24 mouse cellular contexts compared by ENCODE assay signal in genomic region chr15:78692505-78692904, GRCm38 (mm10). TPM values are rescaled to one million over a fixed set of nuclear protein-coding genes. Genes with fewer than 3 reads are reported as not detected.
A peak's percentile ranks its signal among the peaks of the same experiment; 100 is the strongest.
DNase-seq lines count a peak whose midpoint lies in the region; ATAC-seq and TF ChIP-seq lines count a peak whose summit lies in the region.
"Had no signal": no experiment of that assay in that cellular context is flagged by ENCODE, and none has a peak within 500 bp of the region (broad histone marks: within the 10 kb centered on the region; RNA-seq: fewer than 3 reads in every experiment).

No protein-coding gene starts in this region.

- TF ChIP-seq CTCF in midbrain, postnatal 0 days (IDR thresholded peaks at IDR 0.05) = no peak
- TF ChIP-seq CTCF in olfactory bulb, adult 2 months (IDR thresholded peaks at IDR 0.05; ENCODE audit: insufficient read depth, low read depth, low read length) = no peak

- H3K9ac ChIP-seq in forebrain, embryonic 16.5 days (replicated peaks; ENCODE audit: low read depth, low read length) = no peak overlapping the region
- 0 out of 2 replicates have a peak overlapping the region, but pooled peaks have one; percentile 31 for H3K9ac ChIP-seq in hindbrain, embryonic 13.5 days
- H3K9ac ChIP-seq in hindbrain, embryonic 11.5 days (ENCODE audit: low read depth, low read length) = no peak overlapping the region
- peak overlapping the region; percentile 29 for H3K9ac ChIP-seq in midbrain, postnatal 0 days (replicated peaks; ENCODE audit: low read length, poor library complexity, severe bottlenecking)
- H3K9ac ChIP-seq in midbrain, embryonic 16.5 days (ENCODE audit: low read depth, low read length) = no peak overlapping the region
- no peak overlapping the region for H3K9ac ChIP-seq in kidney, embryonic 15.5 days
- H3K9ac ChIP-seq: liver, postnatal 0 days; neural tube, embryonic 15.5 days had no signal

- no peak overlapping the region for H3K4me3 ChIP-seq in forebrain, embryonic 10.5 days
- no peak overlapping the region for H3K4me3 ChIP-seq in forebrain, embryonic 16.5 days (replicated peaks; ENCODE audit: low read length)
- H3K4me3 ChIP-seq in hindbrain, embryonic 13.5 days = no peak overlapping the region
- no peak overlapping the region for H3K4me3 ChIP-seq in hindbrain, embryonic 11.5 days (ENCODE audit: low read depth, low read length)
- H3K4me3 ChIP-seq in midbrain, postnatal 0 days (ENCODE audit: low read depth, low read length) = no peak overlapping the region
- no peak overlapping the region for H3K4me3 ChIP-seq in midbrain, embryonic 16.5 days (ENCODE audit: low read depth, low read length)
- no peak overlapping the region for H3K4me3 ChIP-seq in olfactory bulb, adult 2 months (ENCODE audit: insufficient read depth, low read depth, low read length)
- no peak overlapping the region for H3K4me3 ChIP-seq in kidney, embryonic 15.5 days (replicated peaks)
- H3K4me3 ChIP-seq: heart, embryonic 10.5 days; neural tube, embryonic 15.5 days had no signal

- H3K9me3 ChIP-seq in forebrain, embryonic 10.5 days = no peaks in the 10 kb centered on the region
- no peaks in the 10 kb centered on the region for H3K9me3 ChIP-seq in forebrain, embryonic 16.5 days (ENCODE audit: control insufficient read depth, low read length)
- no peaks in the 10 kb centered on the region for H3K9me3 ChIP-seq in hindbrain, embryonic 13.5 days
- H3K9me3 ChIP-seq in hindbrain, embryonic 11.5 days (ENCODE audit: control insufficient read depth, low read length) = no peaks in the 10 kb centered on the region
- no peaks in the 10 kb centered on the region for H3K9me3 ChIP-seq in midbrain, postnatal 0 days (ENCODE audit: low read length)
- no peaks in the 10 kb centered on the region for H3K9me3 ChIP-seq in midbrain, embryonic 16.5 days (replicated peaks; ENCODE audit: control insufficient read depth, low read length, poor library complexity, severe bottlenecking)
- no peaks in the 10 kb centered on the region for H3K9me3 ChIP-seq in kidney, embryonic 15.5 days (replicated peaks)
- H3K9me3 ChIP-seq: heart, embryonic 10.5 days; neural tube, embryonic 15.5 days had no signal

- no peaks in the 10 kb centered on the region for H3K36me3 ChIP-seq in forebrain, embryonic 10.5 days (replicated peaks)
- no peaks in the 10 kb centered on the region for H3K36me3 ChIP-seq in forebrain, embryonic 16.5 days (ENCODE audit: control insufficient read depth, insufficient read depth)
- H3K36me3 ChIP-seq in hindbrain, embryonic 13.5 days = no peaks in the 10 kb centered on the region
- H3K36me3 ChIP-seq in hindbrain, embryonic 11.5 days (ENCODE audit: control insufficient read depth, insufficient read depth, low read length) = no peaks in the 10 kb centered on the region
- no peaks in the 10 kb centered on the region for H3K36me3 ChIP-seq in midbrain, postnatal 0 days (ENCODE audit: insufficient read depth, low read length)
- no peaks in the 10 kb centered on the region for H3K36me3 ChIP-seq in midbrain, embryonic 16.5 days (ENCODE audit: control insufficient read depth, insufficient read depth, low read length)
- H3K36me3 ChIP-seq in kidney, embryonic 15.5 days = no peaks in the 10 kb centered on the region
- H3K36me3 ChIP-seq: heart, embryonic 10.5 days; neural tube, embryonic 15.5 days had no signal

- ATAC-seq in forebrain, embryonic 16.5 days = no peak; the same call in 1 of the 2 replicates
- no peak for ATAC-seq in hindbrain, embryonic 13.5 days (ENCODE audit: low FRiP score)
- no peak for ATAC-seq in hindbrain, embryonic 11.5 days (ENCODE audit: low FRiP score)
- no peak for ATAC-seq in midbrain, postnatal 0 days (ENCODE audit: low FRiP score)
- no peak for ATAC-seq in midbrain, embryonic 16.5 days
- no peak for ATAC-seq in kidney, embryonic 15.5 days (replicated peaks; ENCODE audit: low FRiP score)
- ATAC-seq: inflammation-experienced regulatory T-cells, adult 6 months; liver, postnatal 0 days; lung, postnatal 0 days had no signal

- WGBS in forebrain, embryonic 10.5 days = 68% methylated on average over 8 of the region's 8 CpGs
- 31% methylated on average over 8 of the region's 8 CpGs for WGBS in forebrain, embryonic 16.5 days
- WGBS in hindbrain, embryonic 13.5 days = 63% methylated on average over 8 of the region's 8 CpGs
- WGBS in hindbrain, embryonic 11.5 days = 60% methylated on average over 8 of the region's 8 CpGs
- WGBS in midbrain, postnatal 0 days = 51% methylated on average over 8 of the region's 8 CpGs
- 51% methylated on average over 8 of the region's 8 CpGs for WGBS in midbrain, embryonic 16.5 days
- 27% methylated on average over 8 of the region's 8 CpGs for WGBS in olfactory bulb, adult 2 months
- 57% methylated on average over 8 of the region's 8 CpGs for WGBS in kidney, embryonic 15.5 days

- peaks cover 15% of the 10 kb centered on the region; the same call in 1 of the 2 replicates for H3K4me1 ChIP-seq in forebrain, embryonic 10.5 days
- H3K4me1 ChIP-seq in forebrain, embryonic 16.5 days (replicated peaks; ENCODE audit: control insufficient read depth, insufficient read depth, low read length) = peaks cover 33% of the 10 kb centered on the region
- peaks cover 33% of the 10 kb centered on the region for H3K4me1 ChIP-seq in hindbrain, embryonic 13.5 days (replicated peaks)
- no peaks in the 10 kb centered on the region; the same call in 1 of the 2 replicates for H3K4me1 ChIP-seq in hindbrain, embryonic 11.5 days (replicated peaks; ENCODE audit: control insufficient read depth, insufficient read depth, low read length)
- H3K4me1 ChIP-seq in midbrain, postnatal 0 days (ENCODE audit: insufficient read depth, low read length) = no peaks in the 10 kb centered on the region
- peaks cover 15% of the 10 kb centered on the region for H3K4me1 ChIP-seq in midbrain, embryonic 16.5 days (ENCODE audit: control insufficient read depth, insufficient read depth, low read length)
- peaks cover 71% of the 10 kb centered on the region for H3K4me1 ChIP-seq in olfactory bulb, adult 2 months (ENCODE audit: control insufficient read depth, insufficient read depth, low read length)
- peaks cover 7% of the 10 kb centered on the region for H3K4me1 ChIP-seq in kidney, embryonic 15.5 days

- H3K27ac ChIP-seq in forebrain, embryonic 10.5 days = 0 out of 2 replicates have a peak overlapping the region, but pooled peaks have one; percentile 22
- no peak overlapping the region for H3K27ac ChIP-seq in forebrain, embryonic 16.5 days (ENCODE audit: low read length)
- H3K27ac ChIP-seq in hindbrain, embryonic 13.5 days = 0 out of 2 replicates have a peak overlapping the region, but pooled peaks have one; percentile 52
- H3K27ac ChIP-seq in hindbrain, embryonic 11.5 days (ENCODE audit: low read depth, low read length) = no peak overlapping the region
- H3K27ac ChIP-seq in midbrain, postnatal 0 days (ENCODE audit: low read depth, low read length) = no peak overlapping the region
- H3K27ac ChIP-seq in midbrain, embryonic 16.5 days (ENCODE audit: low read length) = no peak overlapping the region
- 0 out of 2 replicates have a peak overlapping the region, but pooled peaks have one; percentile 14 for H3K27ac ChIP-seq in olfactory bulb, adult 2 months (ENCODE audit: insufficient read depth, low read depth, low read length)
- no peak overlapping the region for H3K27ac ChIP-seq in kidney, embryonic 15.5 days
- H3K27ac ChIP-seq: heart, embryonic 10.5 days; kidney, postnatal 0 days; neural tube, embryonic 15.5 days had no signal

- DNase-seq in forebrain, embryonic 10.5 days (ENCODE audit: extremely low spot score, low spot score) = no peak
- no peak for DNase-seq in hindbrain, embryonic 11.5 days (ENCODE audit: low spot score)
- no peak for DNase-seq in midbrain, postnatal 0 days (ENCODE audit: low spot score)
- DNase-seq: adrenal gland, postnatal 25 days; cerebellum, adult 9-10 months; heart, postnatal 4 days; kidney, adult 18-20 months; left cerebral cortex, postnatal 4 days; liver, postnatal 0 days; right cerebral cortex, postnatal 14 days; spleen, adult 18-20 months had no signal

- no peak overlapping the region for H3K4me2 ChIP-seq in forebrain, embryonic 16.5 days (ENCODE audit: low read length)
- no peak overlapping the region for H3K4me2 ChIP-seq in hindbrain, embryonic 13.5 days
- no peak overlapping the region for H3K4me2 ChIP-seq in hindbrain, embryonic 11.5 days (replicated peaks; ENCODE audit: low read depth, low read length)
- no peak overlapping the region for H3K4me2 ChIP-seq in midbrain, postnatal 0 days (ENCODE audit: low read depth, low read length, poor library complexity, severe bottlenecking)
- no peak overlapping the region for H3K4me2 ChIP-seq in midbrain, embryonic 16.5 days (ENCODE audit: low read length)
- H3K4me2 ChIP-seq in kidney, embryonic 15.5 days = no peak overlapping the region
- H3K4me2 ChIP-seq: liver, embryonic 11.5 days; midbrain, embryonic 11.5 days; neural tube, embryonic 15.5 days had no signal

- TF ChIP-seq POLR2A in olfactory bulb, adult 2 months (IDR thresholded peaks at IDR 0.05; ENCODE audit: insufficient read depth, low read depth, low read length) = no peak

- peaks cover 37% of the 10 kb centered on the region for H3K27me3 ChIP-seq in forebrain, embryonic 10.5 days (ENCODE audit: poor library complexity, severe bottlenecking)
- H3K27me3 ChIP-seq in forebrain, embryonic 16.5 days (replicated peaks; ENCODE audit: control insufficient read depth, insufficient read depth, low read length) = no peaks in the 10 kb centered on the region
- H3K27me3 ChIP-seq in hindbrain, embryonic 13.5 days = 0 out of 2 replicates have a peak, but pooled peaks cover 2% of the 10 kb centered on the region
- H3K27me3 ChIP-seq in hindbrain, embryonic 11.5 days (ENCODE audit: control insufficient read depth, insufficient read depth, low read length) = no peaks in the 10 kb centered on the region
- no peaks in the 10 kb centered on the region for H3K27me3 ChIP-seq in midbrain, postnatal 0 days (ENCODE audit: insufficient read depth, low read length)
- no peaks in the 10 kb centered on the region for H3K27me3 ChIP-seq in midbrain, embryonic 16.5 days (ENCODE audit: control insufficient read depth, insufficient read depth, low read depth, low read length)
- peaks cover 3% of the 10 kb centered on the region; the same call in 1 of the 2 replicates for H3K27me3 ChIP-seq in kidney, embryonic 15.5 days

RNA-seq across cellular contexts. Expression of gene Elfn2, which starts 26.1 kb away (rescaled TPM):
- 0.05 and 0.15 TPM in 2 replicates for polyA plus RNA-seq in forebrain, embryonic 10.5 days (2016; fragmentation: Nextera tagmentation; extraction: Ambion mirVana)
- polyA plus RNA-seq in forebrain, embryonic 16.5 days (2015; fragmentation: Nextera tagmentation; extraction: Ambion mirVana) = 6.4 and 8.2 TPM in 2 replicates
- 4.6 and 5.0 TPM in 2 replicates for polyA plus RNA-seq in hindbrain, embryonic 13.5 days (2015; fragmentation: Nextera tagmentation; extraction: Ambion mirVana)
- 0.60 and 0.85 TPM in 2 replicates for polyA plus RNA-seq in hindbrain, embryonic 11.5 days (2014; fragmentation: Nextera tagmentation; extraction: Ambion mirVana)
- total RNA-seq in midbrain, postnatal 0 days (2014; rRNA removed) = 44.6 and 52.1 TPM in 2 replicates
- 10.2 and 10.7 TPM in 2 replicates for polyA plus RNA-seq in midbrain, postnatal 0 days (2015; fragmentation: Nextera tagmentation; extraction: Ambion mirVana)
- 9.6 and 12.6 TPM in 2 replicates for polyA plus RNA-seq in midbrain, embryonic 16.5 days (2015; fragmentation: Nextera tagmentation; extraction: Ambion mirVana)
- not detected in 2 replicates for polyA plus RNA-seq in olfactory bulb, adult 2 months (2012; ENCODE audit: insufficient read depth, insufficient read length, low replicate concordance, missing spikeins)
- polyA plus RNA-seq in kidney, embryonic 15.5 days (2015; fragmentation: Nextera tagmentation; extraction: Ambion mirVana) = 0.04 TPM in 1 of 2 replicates, not detected in the other
- total RNA-seq: common myeloid progenitor, adult 5-6 weeks had no signal
- polyA plus RNA-seq: heart, embryonic 10.5 days; liver, embryonic 11.5 days; liver, postnatal 0 days had no signal

Comparison
In these comparisons a context has a peak if more than half of its experiments do, and no peak if none do; other contexts are left out.
1. H3K27ac ChIP-seq: peak in forebrain, embryonic 10.5 days (single experiment), hindbrain, embryonic 13.5 days (single experiment) and olfactory bulb, adult 2 months (single experiment); none in forebrain, embryonic 16.5 days (single experiment), hindbrain, embryonic 11.5 days (single experiment), midbrain, postnatal 0 days (single experiment), midbrain, embryonic 16.5 days (single experiment) and kidney, embryonic 15.5 days (single experiment).
2. H3K9ac ChIP-seq: peak in hindbrain, embryonic 13.5 days (single experiment) and midbrain, postnatal 0 days (single experiment); none in forebrain, embryonic 16.5 days (single experiment), hindbrain, embryonic 11.5 days (single experiment), midbrain, embryonic 16.5 days (single experiment) and kidney, embryonic 15.5 days (single experiment).